Mouse (Mus musculus) CH12.LX (cell line): Measurements from ENCODE around the gene Dennd2c.

Experiments
- CHD1 ChIP-seq: IDR thresholded peaks from 2 replicates; pipeline ENCODE4 v1.6.1; 2012; ENCODE audit warnings: low read depth, low read length, improper control_type of control experiment, inconsistent platforms
- CTCF ChIP-seq, 2 experiments: IDR thresholded peaks in 1 of 2; conservative IDR thresholded peaks in 1 of 2; 2 replicates each; pipeline ENCODE4 v1.5.1; 2011 to 2012; ENCODE audit warnings: low read depth in 2 of 2, low read length in 2 of 2, improper control_type of control experiment in 1 of 2, inconsistent platforms in 1 of 2, mild to moderate bottlenecking in 1 of 2, moderate library complexity in 1 of 2
- GABPA ChIP-seq: IDR thresholded peaks from 2 replicates; pipeline ENCODE4 v1.6.1; 2012; ENCODE audit warnings: low read depth, low read length, improper control_type of control experiment, inconsistent platforms; ENCODE audit not compliant: insufficient replicate concordance
- HCFC1 ChIP-seq: IDR thresholded peaks from 2 replicates; pipeline ENCODE4 v1.6.1; 2012; ENCODE audit warnings: low read depth, mild to moderate bottlenecking, inconsistent platforms, low read length, improper control_type of control experiment
- POLR2AphosphoS2 ChIP-seq: IDR thresholded peaks from 2 replicates; pipeline ENCODE4 v1.6.1; 2011; ENCODE audit warnings: low read depth, low read length, improper control_type of control experiment
- USF2 ChIP-seq: conservative IDR thresholded peaks from 2 replicates; pipeline ENCODE4 v1.6.1; 2011; ENCODE audit warnings: low read depth, low read length, improper control_type of control experiment

DNA sequence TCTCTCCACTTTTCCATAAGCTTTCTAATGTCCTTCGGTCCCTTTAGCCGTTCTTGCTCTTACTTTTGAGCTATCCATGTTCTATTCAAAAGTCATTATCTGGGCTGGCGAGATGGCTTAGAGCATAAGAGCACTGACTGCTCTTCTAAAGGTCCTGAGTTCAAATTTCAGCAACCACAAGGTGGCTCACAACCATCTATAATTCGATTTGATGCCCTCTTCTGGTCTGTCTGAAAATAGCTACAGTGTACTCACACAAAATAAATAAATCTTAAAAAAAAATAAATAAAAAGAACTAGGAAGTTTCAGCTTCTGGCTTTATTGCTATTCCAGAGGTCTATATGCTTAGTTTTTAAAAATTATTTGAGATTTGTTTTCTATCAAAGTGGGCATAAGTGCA is 45.4 kb downstream of the Dennd2c start:
- TF ChIP-seq CTCF (conservative IDR thresholded peaks at IDR 0.05 in 1 of 2, IDR thresholded peaks at IDR 0.05 in 1 of 2; ENCODE audit: low read depth in 2 of 2, low read length in 2 of 2) (peak in 1 of 2 experiments; percentile 49; a peak in 2 of 4 replicates), CHD1 (no peak), POLR2AphosphoS2 (no peak), USF2 (no peak), HCFC1 (no peak), GABPA (no peak)
